Mouse (Mus musculus) macrophage (primary cell): ENCODE measurements around the gene Olfr693. TPM values are rescaled to one million over a fixed set of nuclear protein-coding genes. Genes with fewer than 3 reads are reported as not detected.
A peak's percentile ranks its signal among the peaks of the same experiment; 100 is the strongest.
"Not testable (repeated sequence)": the region's sequence is repeated elsewhere in the genome, so short reads cannot be mapped to it uniquely, and the experiment has no call there.

ENCODE experiments used
- H3K27ac ChIP-seq: fragments of 350-480 bp; formaldehyde crosslinking; 2 replicates; pipeline ENCODE4 v1.9.0; 2021
- H3K36me3 ChIP-seq: fragments of 350-480 bp; formaldehyde crosslinking; 2 replicates; pipeline ENCODE4 v1.9.0; 2021; ENCODE audit errors: inconsistent target
- H3K4me3 ChIP-seq: fragments of 350-480 bp; formaldehyde crosslinking; 2 replicates; pipeline ENCODE4 v1.9.0; 2021; ENCODE audit errors: inconsistent target
- H3K79me2 ChIP-seq: fragments of 350-480 bp; formaldehyde crosslinking; 2 replicates; pipeline ENCODE4 v1.9.0; 2021; ENCODE audit errors: inconsistent target
- WGBS: methylation state at CpG from one replicate; pipeline ENCODE4 v1.1.7; 2026; ENCODE audit warnings: inconsistent platforms; ENCODE audit not compliant: missing documents; 5-methylcytosine and 5-hydroxymethylcytosine counted together
- polyA plus RNA-seq: library from polyadenylated mRNA; stranded (reverse); fragments of 250-400 nt; gene quantifications from 3 replicates; pipeline ENCODE4 v1.2.4, GENCODE M21; 2018; ENCODE audit warnings: inconsistent platforms
- total RNA-seq, 78 experiments: library from RNA; depleted of rRNA; stranded (reverse); fragments of 250-400 nt; gene quantifications; 1 replicate in 9 of 78; 2 replicates in 24 of 78; 3 replicates in 43 of 78; 4 replicates in 2 of 78; pipeline ENCODE4 v1.2.4; 2018; ENCODE audit warnings: inconsistent platforms in 56 of 78

Olfr693 gene
- total RNA-seq (2018; cell fraction: chromatin; rRNA removed): not detected
- total RNA-seq (2018; cell fraction: cytosol; rRNA removed): not detected
- not detected for total RNA-seq (2018; cell fraction: nucleus; rRNA removed)
- polyA plus RNA-seq: not detected in 3 replicates

- no peaks in the 10 kb centered on the region for H3K79me2 ChIP-seq
- no peak within 1 kb of the TSS for H3K27ac ChIP-seq
- no peak within 1 kb of the TSS for H3K4me3 ChIP-seq
- no peaks in the 10 kb centered on the region for H3K36me3 ChIP-seq
These were observed at the start of gene Olfr693 for GRCm38 (mm10) chr7:106680484-106680883. Olfr693 (minus strand) TSS chr7:106680584.

- WGBS: 95% methylated on average over 2 of the region's 2 CpGs
- not testable (repeated sequence) for H3K79me2 ChIP-seq
These were observed 45.3 kb upstream of the Olfr693 start for GRCm38 (mm10) chr7:106725654-106726053.

DNA sequence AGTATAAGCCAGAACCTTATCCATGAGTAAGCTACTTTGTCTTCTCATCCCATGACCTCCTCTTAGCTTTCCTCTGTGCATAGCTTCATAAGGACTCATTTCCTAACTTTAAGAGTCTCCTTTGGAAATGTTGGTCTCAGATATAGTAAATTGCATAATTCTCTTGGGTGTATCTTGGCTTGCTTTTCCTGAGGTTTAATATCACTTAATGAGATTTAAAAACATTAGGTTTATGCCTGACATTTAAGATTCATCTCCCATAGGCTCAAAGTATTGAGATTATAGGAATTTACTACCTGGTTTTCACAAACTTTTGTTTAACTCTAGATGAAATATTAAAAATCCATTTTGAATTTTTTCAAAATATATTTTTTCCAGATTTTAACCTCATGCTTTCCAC lies 35.9 kb upstream of the Olfr693 start, which contains the start of gene Olfr695:
Olfr695 (minus strand) TSS at position 101 of the 400 bp plus-strand sequence.
- Histone ChIP-seq H3K79me2 (no peaks in the 10 kb centered on the region), H3K36me3 (no peaks in the 10 kb centered on the region), H3K27ac (no peak within 1 kb of the TSS), H3K4me3 (no peak within 1 kb of the TSS)

More at GRCm38 (mm10) chr7:106725654-106726053, 45.3 kb upstream of the Olfr693 start:
- H3K27ac ChIP-seq, H3K36me3 ChIP-seq, H3K4me3 ChIP-seq: not testable (repeated sequence)

DNA sequence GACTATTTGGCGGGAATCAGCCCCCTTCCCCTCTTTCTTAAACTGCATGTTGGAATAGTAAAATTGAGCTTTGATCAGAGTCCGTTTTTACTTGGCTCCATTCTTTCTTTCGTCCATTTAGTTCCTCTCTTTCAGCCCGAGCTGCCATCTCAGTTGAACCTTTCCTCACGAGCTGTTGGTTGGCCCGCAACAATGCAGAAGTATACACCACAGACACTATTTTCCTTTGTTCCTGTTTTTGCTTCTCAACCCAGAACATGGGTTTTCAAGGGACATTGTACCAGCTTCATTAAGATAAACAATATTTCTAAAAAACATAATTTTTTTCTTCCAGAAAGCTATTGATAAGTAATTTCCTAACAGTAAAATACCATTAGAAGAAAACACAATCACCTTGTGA lies 31.1 kb upstream of the Olfr693 start:
- H3K27ac ChIP-seq: no peak overlapping the region
- 31% methylated on average over 6 of the region's 6 CpGs for WGBS
- H3K79me2 ChIP-seq: no peaks in the 10 kb centered on the region
- no peaks in the 10 kb centered on the region for H3K36me3 ChIP-seq
- H3K4me3 ChIP-seq: no peak overlapping the region

DNA sequence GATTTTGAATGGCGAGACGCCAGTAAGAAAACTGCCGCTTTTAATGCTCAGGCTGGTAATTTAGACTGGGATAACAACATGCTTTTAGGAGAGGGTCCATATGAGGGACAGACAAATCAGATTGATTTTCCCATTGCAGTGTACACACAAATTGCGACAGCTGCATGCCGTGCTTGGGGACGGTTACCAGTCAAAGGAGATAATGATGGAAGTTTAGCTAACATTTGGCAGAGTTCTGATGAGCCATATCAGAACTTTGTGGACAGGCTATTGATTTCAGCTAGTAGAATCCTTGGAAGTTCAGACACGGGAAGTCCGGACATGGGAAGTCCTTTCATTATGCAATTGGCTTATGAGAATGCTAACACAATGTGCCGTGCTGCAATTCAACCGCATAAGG lies 27.3 kb upstream of the Olfr693 start:
- not testable (repeated sequence) for H3K79me2 ChIP-seq, H3K4me3 ChIP-seq, H3K27ac ChIP-seq, H3K36me3 ChIP-seq
- WGBS: 98% methylated on average over 7 of the region's 10 CpGs

DNA sequence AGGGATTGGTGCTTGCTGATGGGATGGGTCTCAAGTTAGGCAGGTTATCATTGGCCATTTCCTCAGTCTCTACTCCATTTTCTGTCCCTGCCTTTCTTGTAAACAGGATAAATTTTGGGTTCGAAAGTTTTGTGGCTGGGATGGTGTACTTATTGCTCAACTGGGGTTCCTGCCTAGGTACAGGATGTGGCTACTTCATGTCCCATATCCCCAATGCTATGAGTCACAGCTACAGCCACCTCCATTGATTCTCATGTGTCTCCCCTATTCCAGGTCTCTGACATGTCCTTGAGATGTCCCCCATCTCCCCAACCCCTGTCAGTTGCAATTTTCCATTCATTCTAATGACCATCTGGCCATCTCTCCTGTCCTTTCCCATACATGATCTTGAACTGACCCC lies 16.5 kb upstream of the Olfr693 start:
- WGBS: 28% methylated on average over 1 of the region's 1 CpGs
- H3K36me3 ChIP-seq: no peaks in the 10 kb centered on the region
- H3K79me2 ChIP-seq: no peaks in the 10 kb centered on the region
- H3K27ac ChIP-seq: no peak overlapping the region
- H3K4me3 ChIP-seq: no peak overlapping the region

DNA sequence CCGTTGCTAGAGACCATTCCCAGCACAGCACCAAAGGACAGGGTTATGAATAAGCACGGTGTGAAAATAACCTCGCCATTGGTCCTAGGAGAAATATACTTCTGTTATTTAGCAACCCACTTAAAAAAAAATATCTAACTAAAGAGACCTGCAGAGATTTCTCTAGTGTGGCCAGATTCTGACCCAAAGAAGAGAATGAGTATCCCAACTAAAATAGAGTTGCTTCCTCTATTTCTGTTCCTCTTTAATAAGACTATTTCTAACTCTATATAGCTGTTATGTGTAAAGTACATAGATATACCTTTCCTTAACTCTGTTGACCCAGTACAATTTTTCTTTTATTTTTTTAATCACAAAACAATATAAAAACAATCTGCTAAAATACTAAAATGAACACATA lies 12.6 kb upstream of the Olfr693 start:
- Histone ChIP-seq H3K36me3 (no peaks in the 10 kb centered on the region), H3K4me3 (no peak overlapping the region), H3K27ac (no peak overlapping the region), H3K79me2 (no peaks in the 10 kb centered on the region)
- WGBS: 44% methylated on average over 3 of the region's 3 CpGs

DNA sequence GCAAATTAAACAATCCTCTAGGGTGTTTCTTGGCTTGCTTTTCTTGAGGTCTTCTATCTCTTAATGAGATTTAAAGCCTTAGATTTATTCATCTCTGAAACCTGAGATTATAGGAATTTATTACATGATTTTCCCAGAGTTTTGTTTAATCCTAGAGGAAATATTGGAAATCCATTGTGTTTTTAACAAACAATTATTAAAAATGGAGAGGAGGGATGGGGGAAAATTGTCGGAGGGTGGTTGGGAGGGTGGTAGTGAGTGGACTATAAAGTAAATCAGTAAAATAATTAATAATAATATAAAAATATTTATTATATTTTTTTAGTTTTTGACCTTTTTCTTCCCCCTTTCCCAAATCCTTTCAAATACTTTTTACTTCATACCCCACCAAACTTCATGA lies 11.3 kb upstream of the Olfr693 start, which contains the start of gene Olfr694:
Olfr694 (minus strand) TSS at position 101 of the 400 bp plus-strand sequence.
- Histone ChIP-seq H3K79me2 (no peaks in the 10 kb centered on the region), H3K27ac (no peak within 1 kb of the TSS), H3K36me3 (no peaks in the 10 kb centered on the region), H3K4me3 (no peak within 1 kb of the TSS)
- 89% methylated on average over 1 of the region's 1 CpGs for WGBS

GRCm38 (mm10) chr7:106685382-106685781 lies 5.0 kb upstream of the Olfr693 start:
- 81% methylated on average over 2 of the region's 2 CpGs for WGBS
- H3K79me2 ChIP-seq: no peaks in the 10 kb centered on the region
- no peaks in the 10 kb centered on the region for H3K36me3 ChIP-seq

GRCm38 (mm10) chr7:106652344-106652652 lies 28.1 kb downstream of the Olfr693 start:
- peak overlapping the region; percentile 94 for H3K27ac ChIP-seq
- no peaks in the 10 kb centered on the region for H3K79me2 ChIP-seq
- H3K36me3 ChIP-seq: no peaks in the 10 kb centered on the region
- H3K4me3 ChIP-seq: no peak overlapping the region

More at GRCm38 (mm10) chr7:106685382-106685781, 5.0 kb upstream of the Olfr693 start:
- no peak overlapping the region for H3K4me3 ChIP-seq
- no peak overlapping the region for H3K27ac ChIP-seq

GRCm38 (mm10) chr7:106651555-106652343 lies 28.6 kb downstream of the Olfr693 start:
- H3K4me3 ChIP-seq: no peak overlapping the region
- H3K79me2 ChIP-seq: no peaks in the 10 kb centered on the region
- H3K36me3 ChIP-seq: no peaks in the 10 kb centered on the region
- H3K27ac ChIP-seq: peak overlapping the region; percentile 94

- no peak overlapping the region for H3K27ac ChIP-seq
- H3K79me2 ChIP-seq: no peaks in the 10 kb centered on the region
- H3K36me3 ChIP-seq: no peaks in the 10 kb centered on the region
- WGBS: 100% methylated on average over 1 of the region's 1 CpGs
- H3K4me3 ChIP-seq: no peak overlapping the region
These were observed 30.6 kb downstream of the Olfr693 start for GRCm38 (mm10) chr7:106649774-106650173.

GRCm38 (mm10) chr7:106645261-106645660 lies 35.1 kb downstream of the Olfr693 start:
- WGBS: 100% methylated on average over 1 of the region's 1 CpGs
- Histone ChIP-seq H3K27ac (peak overlapping the region; percentile 59; the same call in 1 of the 2 replicates), H3K36me3 (no peaks in the 10 kb centered on the region), H3K79me2 (peaks cover 38% of the 10 kb centered on the region), H3K4me3 (no peak overlapping the region)

- WGBS: 2% methylated on average over 3 of the region's 3 CpGs
- Histone ChIP-seq H3K79me2 (peaks cover 47% of the 10 kb centered on the region), H3K36me3 (no peaks in the 10 kb centered on the region), H3K4me3 (peak overlapping the region; percentile 17; the same call in 1 of the 2 replicates), H3K27ac (peak overlapping the region; percentile 59)
These were observed 36.0 kb downstream of the Olfr693 start for GRCm38 (mm10) chr7:106644222-106644870.

DNA sequence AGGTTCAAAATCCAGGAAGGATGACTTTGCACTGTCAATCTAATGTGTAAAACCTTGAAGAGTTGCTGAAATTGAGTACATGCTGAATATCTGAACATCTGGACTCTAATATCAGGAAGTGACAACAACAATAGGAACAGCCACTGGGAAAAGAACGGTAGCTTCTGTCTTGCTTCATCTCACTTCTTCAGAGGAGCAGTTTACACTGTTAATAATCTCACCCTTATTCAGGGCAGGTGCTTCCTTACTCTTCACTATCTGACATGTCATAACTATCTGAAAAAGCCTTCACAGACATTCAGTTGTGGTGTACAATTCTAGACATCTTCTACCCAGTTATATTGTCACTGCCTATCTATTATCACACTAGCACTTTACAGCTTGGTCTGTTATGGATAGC lies 39.5 kb downstream of the Olfr693 start:
- 8% methylated on average over 1 of the region's 1 CpGs for WGBS
- Histone ChIP-seq H3K79me2 (peaks cover 47% of the 10 kb centered on the region), H3K36me3 (peaks cover 16% of the 10 kb centered on the region)

More for the DNA sequence above, 39.5 kb downstream of the Olfr693 start:
- Histone ChIP-seq H3K27ac (no peak overlapping the region), H3K4me3 (no peak overlapping the region)
